Mouse (Mus musculus): Measurements from ENCODE around the gene Sf3b6.

Sf3b6 gene

DNA sequence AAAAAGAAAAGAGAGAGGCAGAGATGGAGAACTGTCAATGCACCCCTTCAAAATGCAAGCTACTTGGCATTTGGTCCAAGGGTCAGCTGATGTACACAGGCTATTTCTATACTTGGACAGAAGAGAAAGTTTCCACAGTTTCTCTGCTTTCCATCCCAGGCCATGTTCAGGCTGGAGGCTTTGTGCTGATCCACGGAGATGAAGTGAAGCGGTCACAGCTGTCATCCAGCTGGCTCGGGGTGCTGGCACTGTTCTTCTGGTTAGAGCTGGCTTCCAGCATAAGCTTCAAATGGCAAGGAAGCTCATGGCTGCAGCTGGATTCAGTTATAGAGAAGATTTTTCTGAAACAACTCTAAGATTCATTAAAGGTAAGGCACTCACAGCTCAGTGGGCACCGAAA, 3.7 kb upstream of the Sf3b6 start:
- ChIA-PET CTCF (interaction anchor here in 2 of 4 experiments (0.6 to 1.1 kb wide), 2 partner anchors 20 to 91 kb away, joined by 3 read pairs; no protein-coding TSS in a partner anchor), POLR2A (interaction anchor here in 3 of 4 experiments (0.8 to 2.6 kb wide), 4 partner anchors 15 to 48 kb away, joined by 3 to 7 read pairs (median 5); partner anchors contain the start of genes Fam228b (in 1 of the 3) and Pfn4 (in 1 of the 3))

DNA sequence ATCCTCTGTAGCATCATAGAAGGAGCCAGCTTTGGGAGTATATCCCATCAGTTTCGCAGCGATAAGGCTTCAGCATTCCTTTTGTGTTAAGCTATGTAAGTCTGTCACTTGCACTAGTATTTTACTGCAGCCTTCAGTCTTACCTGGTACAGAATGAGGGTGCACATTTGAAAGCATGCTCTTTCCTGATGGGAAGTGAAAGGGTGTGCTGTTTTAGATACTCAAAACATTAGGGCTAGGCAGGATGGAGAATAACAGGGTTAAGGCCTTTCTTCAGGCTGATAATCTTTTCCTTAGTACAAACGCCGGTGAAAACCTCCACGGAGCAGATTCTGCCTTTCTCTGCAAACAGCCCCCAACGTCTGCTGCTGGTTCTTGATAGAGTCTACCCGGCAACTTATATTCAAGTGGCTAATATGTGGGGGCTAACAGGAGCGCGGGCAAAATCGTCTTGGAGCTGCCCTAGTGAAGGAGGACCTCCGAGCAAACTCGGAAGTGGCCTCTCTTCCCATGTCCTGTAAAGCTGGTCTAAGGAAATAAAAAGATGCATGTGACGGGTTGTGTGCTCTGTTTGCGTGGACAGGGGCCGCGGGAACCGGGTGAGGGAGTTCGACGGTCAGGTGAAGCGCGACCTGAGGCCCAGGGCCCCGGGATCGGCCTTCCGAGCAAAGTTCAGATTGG, 524 bp upstream of the Sf3b6 start:
- POLR2A ChIA-PET, result interaction anchor here (0.5 to 2.9 kb wide), 76 partner anchors 9 to 1058 kb away, joined by 3 to 33 read pairs (median 4); partner anchors contain the start of genes Atad2b (in 3 of the 4), Fam228b (in 3 of the 4), Pfn4 (in 3 of the 4) and Fkbp1b (in 2 of the 4)
- CTCF ChIA-PET, result interaction anchor here in 2 of 4 experiments (0.6 to 1.2 kb wide), 6 partner anchors 23 to 1544 kb away, joined by 3 to 4 read pairs (median 3); partner anchors contain the start of genes Atad2b (in 1 of the 2) and Fam228b (in 1 of the 2)

DNA sequence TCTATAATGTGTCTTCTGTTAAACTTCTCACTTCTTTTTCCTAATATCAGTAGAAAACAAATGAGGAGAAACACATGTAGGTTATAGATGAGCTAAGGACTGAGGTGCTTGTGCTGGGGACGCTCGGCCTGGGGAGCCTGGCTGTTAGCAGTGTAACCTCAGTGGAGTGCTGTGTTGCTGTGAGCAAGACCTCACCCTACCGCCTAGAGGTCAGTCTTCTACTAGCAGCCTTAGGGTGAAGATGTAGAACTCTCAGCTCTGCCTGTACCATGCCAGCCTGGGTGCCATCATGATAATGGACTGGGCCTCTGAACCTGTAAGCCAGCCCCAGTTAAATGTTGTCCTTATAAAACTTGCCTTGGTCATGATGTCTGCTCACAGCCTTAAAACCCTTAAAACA, 9.9 kb downstream of the Sf3b6 start:
- POLR2A ChIA-PET, result interaction anchor here in 2 of 4 experiments (1.5 to 2.9 kb wide), 3 partner anchors 10 to 38 kb away, joined by 3 to 16 read pairs (median 15); partner anchors contain the start of gene Sf3b6 (in 2 of the 2)
- CTCF ChIA-PET, result interaction anchor here in 1 of 4 experiments (0.7 kb wide), 1 partner anchor 901 kb away, joined by 3 read pairs; no protein-coding TSS in a partner anchor

DNA sequence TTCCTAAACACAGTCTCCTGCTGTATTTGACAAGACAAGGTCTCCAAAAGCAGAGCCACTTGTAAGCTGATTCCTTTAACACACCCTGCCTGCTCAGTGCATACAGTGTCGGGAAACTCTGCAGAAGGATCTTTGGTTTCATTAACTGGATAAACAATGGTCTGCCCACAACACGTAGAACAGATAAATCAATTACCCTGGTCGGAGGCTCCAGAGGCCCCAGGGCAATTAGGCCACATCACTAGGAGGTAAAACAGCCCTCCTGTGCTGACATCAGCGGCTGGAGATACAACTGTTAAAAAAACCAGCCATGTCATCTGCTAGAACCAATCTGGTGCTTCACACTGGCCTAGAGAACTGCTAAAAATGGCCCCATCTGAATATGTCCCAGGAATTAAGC, 19.6 kb downstream of the Sf3b6 start:
- POLR2A ChIA-PET, result no interaction called here
- CTCF ChIA-PET, result interaction anchor here in 1 of 4 experiments (0.6 kb wide), 1 partner anchor 44 kb away, joined by 3 read pairs; no protein-coding TSS in a partner anchor

DNA sequence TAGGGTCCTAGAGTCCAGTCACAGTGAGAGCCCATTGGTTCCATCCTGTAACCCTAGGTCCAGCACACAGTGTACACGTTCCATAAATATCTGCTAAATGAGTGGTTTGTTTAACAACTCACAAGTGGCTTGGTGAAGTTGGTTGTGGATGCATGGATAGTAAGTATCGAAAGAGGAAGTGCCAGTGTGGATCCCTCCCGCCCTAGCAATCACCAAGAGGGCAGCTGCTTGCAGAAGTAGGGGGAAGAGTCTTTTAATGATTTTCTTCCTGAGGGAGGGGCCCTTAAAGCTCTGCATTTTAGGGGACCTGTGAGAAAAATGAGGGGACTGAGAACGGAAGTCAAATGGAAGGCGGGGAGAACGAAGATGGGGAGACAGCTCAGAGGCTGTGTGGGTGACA, 22.7 kb downstream of the Sf3b6 start:
- ChIA-PET CTCF (no interaction called here), POLR2A (interaction anchor here in 3 of 4 experiments (0.6 to 3.5 kb wide), 13 partner anchors 10 to 564 kb away, joined by 3 to 33 read pairs (median 3); partner anchors contain the start of genes Atad2b (in 1 of the 3) and Sf3b6 (in 1 of the 3))

DNA sequence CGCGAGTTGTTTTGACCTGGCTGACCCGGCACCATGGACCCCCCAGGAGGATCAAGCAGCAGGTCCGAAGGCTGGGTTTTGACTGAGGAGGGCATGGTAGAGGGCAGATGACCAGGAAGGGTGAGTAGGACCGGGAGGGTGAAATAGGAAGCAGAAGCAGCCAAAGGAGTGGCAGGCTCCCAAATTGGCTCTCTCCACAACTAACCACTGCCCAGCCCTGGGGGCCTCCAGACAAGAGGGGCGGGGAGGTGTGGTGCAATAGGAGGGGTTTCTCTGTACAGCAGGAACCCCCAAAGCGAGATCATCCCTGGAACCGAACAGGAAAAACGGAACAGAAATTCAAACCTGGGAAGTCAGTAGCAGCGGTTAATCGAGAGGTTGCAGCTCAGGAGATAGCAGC, 23.4 kb downstream of the Sf3b6 start:
- CTCF ChIA-PET, result interaction anchor here in 2 of 4 experiments (0.6 to 1.0 kb wide), 2 partner anchors 23 to 300 kb away, joined by 3 read pairs; no protein-coding TSS in a partner anchor
- POLR2A ChIA-PET, result interaction anchor here in 3 of 4 experiments (0.5 to 3.5 kb wide), 17 partner anchors 8 to 1228 kb away, joined by 3 to 33 read pairs (median 3); partner anchors contain the start of genes Atad2b (in 1 of the 3) and Sf3b6 (in 1 of the 3)

DNA sequence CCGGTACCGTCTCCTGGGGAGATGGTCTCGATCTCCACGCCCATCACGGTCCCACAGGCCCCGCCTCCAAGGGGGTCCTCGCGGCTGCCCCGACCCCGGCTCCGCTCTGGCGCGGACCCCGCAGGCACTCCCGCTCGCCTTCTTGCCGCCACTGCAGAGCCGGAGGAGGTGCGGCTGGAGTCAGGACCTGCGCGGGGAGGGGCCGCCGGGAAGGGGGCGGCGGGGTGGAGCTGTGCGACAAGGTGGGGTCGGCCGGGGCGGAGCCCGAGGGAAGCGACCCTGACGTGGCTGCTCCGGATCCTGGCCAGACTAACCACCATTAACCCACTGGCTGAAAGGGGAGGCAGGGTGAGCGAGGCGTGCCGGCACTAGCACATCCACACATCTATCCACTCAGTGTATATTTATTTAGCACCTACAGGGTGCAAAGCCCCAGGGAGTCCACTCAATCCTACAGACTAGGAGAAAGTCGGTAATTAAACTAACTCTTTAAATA, 24.1 kb downstream of the Sf3b6 start, which contains the start of gene Fkbp1b:
Fkbp1b (minus strand) TSS at position 200 of the 496 bp plus-strand sequence.
- CTCF ChIA-PET, result interaction anchor here in 1 of 4 experiments (1.0 kb wide), 1 partner anchor 22 kb away, joined by 3 read pairs; no protein-coding TSS in a partner anchor
- POLR2A ChIA-PET, result interaction anchor here in 3 of 4 experiments (0.6 to 3.5 kb wide), 20 partner anchors 8 to 485 kb away, joined by 3 to 33 read pairs (median 3); partner anchors contain the start of genes Sf3b6 (in 2 of the 3), Atad2b (in 1 of the 3), Fam228b (in 1 of the 3) and Mfsd2b (in 1 of the 3)

DNA sequence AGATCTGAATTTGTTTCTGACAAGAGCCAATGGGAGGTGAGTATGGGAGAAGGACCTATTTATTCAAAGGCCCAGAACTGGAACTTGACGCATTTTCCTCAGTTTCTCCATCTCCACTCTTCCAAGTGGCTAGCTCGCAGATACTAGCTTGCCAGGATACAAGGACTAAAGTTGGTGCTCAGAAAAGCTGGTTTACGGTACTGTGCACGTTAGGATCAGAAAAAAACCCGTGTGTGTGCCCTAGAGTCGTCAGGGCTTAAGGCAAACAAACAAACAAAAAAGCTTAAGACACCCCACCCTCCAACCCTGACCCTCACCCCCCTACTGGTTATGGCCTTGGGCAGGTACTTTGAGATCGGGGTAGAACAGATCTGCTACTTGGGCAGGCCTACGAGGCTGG, 25.1 kb downstream of the Sf3b6 start:
- CTCF ChIA-PET, result no interaction called here
- POLR2A ChIA-PET, result interaction anchor here in 2 of 4 experiments (0.7 to 3.5 kb wide), 12 partner anchors 9 to 164 kb away, joined by 3 to 33 read pairs (median 3); partner anchors contain the start of gene Sf3b6 (in 2 of the 2)

DNA sequence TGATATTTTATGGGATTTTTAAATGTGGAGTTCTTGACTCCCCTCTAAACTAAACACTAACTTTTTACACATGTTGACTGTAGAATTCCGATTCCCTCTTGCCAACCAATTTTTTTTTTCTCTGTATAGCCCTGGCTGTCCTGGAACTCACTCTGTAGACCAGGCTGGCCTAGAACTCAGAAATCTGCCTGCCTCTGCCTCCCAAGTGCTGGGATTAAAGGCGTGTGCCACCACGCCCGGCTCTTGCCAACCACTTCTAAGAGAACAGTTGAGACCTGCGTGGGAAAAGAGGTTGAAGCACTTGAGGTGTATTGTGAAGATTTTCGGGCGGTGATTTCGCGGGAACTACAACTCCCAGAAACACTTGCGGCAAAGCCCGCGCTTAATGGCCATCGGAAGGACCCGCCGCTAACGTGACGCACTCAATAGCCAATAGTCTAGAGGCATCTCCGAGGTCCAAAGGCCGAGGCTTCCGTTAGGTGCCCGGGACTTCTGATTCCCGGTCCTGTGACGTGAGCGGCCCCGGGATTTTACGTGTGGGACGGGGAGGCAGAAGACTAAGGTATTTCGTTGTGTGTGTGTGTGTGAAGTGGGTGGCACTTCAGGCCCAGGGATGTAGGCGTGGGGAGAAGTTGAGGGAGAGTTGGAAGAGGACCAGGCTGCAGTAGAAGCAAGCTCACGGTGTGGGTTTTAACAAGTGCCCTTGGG, 25.7 kb downstream of the Sf3b6 start, which contains the start of gene Wdcp:
Wdcp (plus strand) TSS at position 414 of the 708 bp plus-strand sequence.
- POLR2A ChIA-PET, result interaction anchor here (0.5 to 2.9 kb wide), 39 partner anchors 9 to 609 kb away, joined by 3 to 18 read pairs (median 4); partner anchors contain the start of genes Fam228b (in 3 of the 4), Pfn4 (in 3 of the 4), Sf3b6 (in 3 of the 4) and Mfsd2b (in 2 of the 4)
- CTCF ChIA-PET, result interaction anchor here in 2 of 4 experiments (0.5 to 1.4 kb wide), 6 partner anchors 12 to 55 kb away, joined by 3 to 4 read pairs (median 3); partner anchors contain the start of gene Sf3b6 (in 1 of the 2)

DNA sequence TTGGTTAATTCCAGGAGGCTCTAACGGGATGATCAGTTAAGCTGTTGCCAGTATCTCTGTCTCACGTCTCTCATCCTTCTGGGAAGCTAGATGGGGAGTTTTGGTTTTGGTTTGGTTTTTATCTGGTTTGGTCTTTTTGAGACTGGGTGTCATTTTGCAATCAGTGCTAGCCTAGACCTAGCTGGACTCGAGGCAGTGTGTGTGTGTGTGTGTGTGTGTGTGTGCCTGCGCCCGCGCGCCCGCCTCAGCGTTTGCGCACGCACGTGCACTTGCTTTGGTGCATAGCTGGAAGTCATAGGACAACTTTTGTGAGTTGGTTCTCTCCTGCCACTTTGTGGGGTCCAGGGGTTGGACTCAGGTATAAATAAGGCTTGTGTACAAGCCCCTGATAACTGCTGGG, 26.4 kb downstream of the Sf3b6 start:
- POLR2A ChIA-PET, result interaction anchor here (0.5 to 2.9 kb wide), 38 partner anchors 8 to 610 kb away, joined by 3 to 18 read pairs (median 4); partner anchors contain the start of genes Fam228b (in 3 of the 4), Pfn4 (in 3 of the 4), Sf3b6 (in 3 of the 4) and Mfsd2b (in 2 of the 4)
- CTCF ChIA-PET, result interaction anchor here in 3 of 4 experiments (0.5 to 1.4 kb wide), 7 partner anchors 11 to 116 kb away, joined by 3 to 4 read pairs (median 3); partner anchors contain the start of gene Sf3b6 (in 1 of the 3)

DNA sequence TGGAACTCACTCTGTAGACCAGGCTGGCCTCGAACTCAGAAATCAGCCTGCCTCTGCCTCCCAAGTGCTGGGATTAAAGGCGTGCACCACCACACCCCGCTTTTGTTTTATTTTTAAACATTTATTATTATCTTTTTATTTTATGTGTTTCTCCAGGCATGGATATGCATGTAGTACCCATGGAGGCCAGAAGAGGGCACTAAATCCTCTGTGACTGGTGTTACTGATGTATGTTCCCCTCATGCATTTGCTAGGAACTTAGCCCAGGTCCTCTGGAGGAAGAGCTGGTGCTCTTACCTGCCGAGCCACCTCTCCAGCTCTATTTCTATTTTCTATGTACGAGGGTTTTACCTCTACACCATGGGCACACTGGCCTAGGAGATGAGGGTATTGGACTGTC, 38.8 kb downstream of the Sf3b6 start:
- POLR2A ChIA-PET, result interaction anchor here in 3 of 4 experiments (0.6 to 1.8 kb wide), 11 partner anchors 8 to 264 kb away, joined by 3 to 9 read pairs (median 3); partner anchors contain the start of genes Mfsd2b (in 2 of the 3), Atad2b (in 1 of the 3), Gm3625 (in 1 of the 3) and Itsn2 (in 1 of the 3)
- CTCF ChIA-PET, result interaction anchor here (0.6 to 1.5 kb wide), 13 partner anchors 9 to 383 kb away, joined by 3 to 5 read pairs (median 3); partner anchors contain the start of gene Atad2b (in 2 of the 4)

DNA sequence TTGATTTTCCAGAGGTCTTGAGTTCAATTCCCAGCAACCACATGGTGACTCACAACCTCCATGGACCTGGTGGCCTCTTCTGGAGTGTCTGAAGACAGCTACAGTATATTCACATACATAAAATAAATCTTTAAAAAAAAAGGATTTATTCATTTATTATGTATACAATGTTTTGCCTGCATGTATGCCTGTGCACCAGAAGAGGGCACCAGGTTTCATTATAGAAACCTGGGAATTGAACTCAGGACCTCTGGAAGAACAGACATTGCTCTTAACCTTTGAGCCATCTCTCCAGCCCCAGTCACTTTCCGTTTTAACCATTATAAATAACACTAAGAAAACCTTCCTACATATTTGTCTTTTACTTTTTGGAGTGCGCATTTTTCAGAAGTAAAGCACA, 39.5 kb downstream of the Sf3b6 start:
- POLR2A ChIA-PET, result interaction anchor here in 3 of 4 experiments (0.6 to 1.8 kb wide), 13 partner anchors 8 to 264 kb away, joined by 3 to 6 read pairs (median 3); partner anchors contain the start of genes Mfsd2b (in 2 of the 3), Atad2b (in 1 of the 3), Gm3625 (in 1 of the 3) and Itsn2 (in 1 of the 3)
- CTCF ChIA-PET, result interaction anchor here (0.6 to 1.1 kb wide), 11 partner anchors 10 to 384 kb away, joined by 3 to 5 read pairs (median 3); partner anchors contain the start of gene Atad2b (in 2 of the 4)

DNA sequence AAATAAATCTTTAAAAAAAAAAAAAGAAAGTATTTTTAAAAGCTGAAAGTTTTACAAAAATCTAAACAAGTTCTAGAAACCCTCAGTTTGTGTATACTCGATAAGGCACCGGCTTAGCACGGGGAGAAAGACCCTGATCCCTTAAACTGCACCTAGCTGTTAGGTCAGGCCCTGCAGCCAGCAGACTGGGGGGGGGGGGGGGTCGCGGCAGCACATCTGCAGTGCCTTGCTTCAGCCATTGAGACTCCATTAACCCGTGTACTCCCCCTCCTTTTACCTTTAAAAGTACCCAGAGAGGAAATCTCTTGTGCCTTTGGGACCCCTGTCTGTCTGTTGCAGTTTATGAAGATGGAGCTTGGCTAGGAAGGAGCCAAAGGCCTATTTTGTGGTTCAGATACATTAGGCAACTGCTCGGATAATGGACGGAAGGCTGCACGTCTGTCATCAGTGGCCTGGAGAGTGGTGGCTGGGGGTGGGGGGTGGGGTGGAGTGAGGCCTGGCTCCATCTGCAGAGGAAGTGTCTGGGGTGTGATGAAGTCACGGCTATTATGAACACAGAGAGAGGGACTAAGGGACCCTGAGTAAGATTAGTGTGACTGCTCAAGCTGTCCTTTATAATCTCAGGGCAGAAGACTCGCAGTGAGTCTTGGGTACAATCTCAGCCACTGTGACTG, 42.0 kb downstream of the Sf3b6 start:
- ChIA-PET CTCF (interaction anchor here in 2 of 4 experiments (0.6 to 1.0 kb wide), 6 partner anchors 14 to 268 kb away, joined by 3 to 5 read pairs (median 4); partner anchors contain the start of genes Atad2b (in 1 of the 2), Mfsd2b (in 1 of the 2) and Sf3b6 (in 1 of the 2)), POLR2A (interaction anchor here in 3 of 4 experiments (0.6 to 12.5 kb wide), 19 partner anchors 9 to 90 kb away, joined by 3 to 102 read pairs (median 5); partner anchors contain the start of genes Atad2b (in 2 of the 3), Mfsd2b (in 2 of the 3) and Wdcp (in 1 of the 3))

DNA sequence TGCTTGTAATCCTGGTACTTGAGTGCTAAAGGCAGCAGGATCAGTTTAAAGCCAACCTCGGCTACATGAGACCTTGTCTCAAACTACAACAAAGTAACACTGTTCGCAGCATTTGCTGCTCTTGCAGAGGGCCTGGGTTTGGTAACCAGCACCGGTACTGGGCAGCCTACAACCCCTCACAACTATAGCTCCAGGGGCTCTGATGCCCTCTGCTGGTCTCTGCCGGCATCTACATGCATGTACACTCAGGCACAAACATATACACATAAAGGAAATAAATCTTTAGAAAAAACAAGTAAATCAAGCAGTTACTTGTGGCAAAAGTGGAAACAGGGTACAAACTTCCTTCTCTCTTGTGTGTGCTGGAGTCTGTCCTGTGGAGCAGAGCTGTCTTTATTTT, 45.3 kb downstream of the Sf3b6 start:
- ChIA-PET POLR2A (interaction anchor here (0.6 to 12.5 kb wide), 18 partner anchors 8 to 112 kb away, joined by 3 to 102 read pairs (median 4); partner anchors contain the start of genes Mfsd2b (in 3 of the 4), Sf3b6 (in 2 of the 4), Atad2b (in 1 of the 4) and Wdcp (in 1 of the 4)), CTCF (interaction anchor here (0.6 to 2.6 kb wide), 16 partner anchors 9 to 94 kb away, joined by 3 to 12 read pairs (median 4); partner anchors contain the start of genes Atad2b (in 3 of the 4), Mfsd2b (in 2 of the 4), Fam228b (in 1 of the 4) and Fkbp1b (in 1 of the 4))

DNA sequence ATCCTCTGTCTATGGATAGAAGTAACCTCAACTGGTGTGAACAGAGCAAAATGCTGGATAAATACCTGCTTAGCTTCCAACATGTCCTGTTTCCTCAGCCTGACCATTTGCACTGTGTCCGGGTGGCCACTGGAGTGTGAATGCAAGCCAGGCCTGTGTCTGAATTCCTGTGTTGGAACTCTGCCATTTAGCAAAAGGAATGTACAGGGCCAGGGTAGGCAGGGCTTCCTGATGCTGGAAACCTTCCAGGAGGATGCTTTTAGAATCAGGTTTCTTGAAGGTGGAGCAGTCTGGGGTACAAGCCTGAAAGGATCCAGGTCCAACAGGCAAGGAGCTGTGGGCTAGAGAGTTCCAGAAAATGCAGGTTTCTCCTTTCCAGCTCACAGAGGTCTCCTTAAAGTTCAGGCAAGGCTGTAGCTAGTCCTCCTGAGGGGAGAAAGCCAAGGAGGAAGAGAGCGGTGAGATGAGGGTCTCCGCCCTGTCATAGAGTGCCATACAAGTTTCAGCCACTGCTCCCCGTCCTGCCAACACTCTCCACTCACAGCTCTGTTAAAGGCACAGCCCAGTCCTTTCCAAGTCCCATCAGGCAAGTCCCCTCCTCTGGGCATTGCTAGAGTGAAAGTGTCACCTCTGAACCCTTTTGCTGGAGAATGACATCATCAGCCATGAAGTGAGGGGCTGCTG, 46.5 kb downstream of the Sf3b6 start:
- ChIA-PET CTCF (interaction anchor here in 3 of 4 experiments (0.7 to 2.6 kb wide), 7 partner anchors 8 to 149 kb away, joined by 3 to 12 read pairs (median 4); partner anchors contain the start of genes Atad2b (in 1 of the 3), Fkbp1b (in 1 of the 3), Mfsd2b (in 1 of the 3) and Wdcp (in 1 of the 3)), POLR2A (interaction anchor here in 3 of 4 experiments (0.6 to 12.5 kb wide), 17 partner anchors 7 to 1189 kb away, joined by 3 to 102 read pairs (median 3); partner anchors contain the start of genes Mfsd2b (in 3 of the 3), Atad2b (in 2 of the 3), Wdcp (in 2 of the 3) and Sf3b6 (in 1 of the 3))

All from embryonic stem cell, embryonic (primary cell).